Mouse (Mus musculus) heart, embryonic 16.5 days (tissue): Measurements from ENCODE around the gene Fam227b. TPM values are rescaled to one million over a fixed set of nuclear protein-coding genes. Genes with fewer than 3 reads are reported as not detected.

ENCODE experiments used
- polyA plus RNA-seq: library from polyadenylated mRNA; unstranded; fragments of >200 nt; fragmentation: Nextera tagmentation; extraction: Ambion mirVana; gene quantifications from 2 replicates; pipeline ENCODE4 v1.2.1, GENCODE M21; 2015

Fam227b gene
- polyA plus RNA-seq, 1 experiment from 2014 or later = not detected

Other genes starting within 250 kb of the Fam227b start
- 1.9 and 2.0 TPM in 2 replicates for gene Fgf7, start 117.3 kb downstream of the Fam227b start, polyA plus RNA-seq
- gene Dtwd1, start 137 bp upstream of the Fam227b start, polyA plus RNA-seq = 16.2 and 19.0 TPM in 2 replicates
- not detected in 2 replicates for gene Gm17555, start 63.1 kb upstream of the Fam227b start, polyA plus RNA-seq